ENCODE assay signal across 8 mouse cellular contexts in the genomic region with DNA sequence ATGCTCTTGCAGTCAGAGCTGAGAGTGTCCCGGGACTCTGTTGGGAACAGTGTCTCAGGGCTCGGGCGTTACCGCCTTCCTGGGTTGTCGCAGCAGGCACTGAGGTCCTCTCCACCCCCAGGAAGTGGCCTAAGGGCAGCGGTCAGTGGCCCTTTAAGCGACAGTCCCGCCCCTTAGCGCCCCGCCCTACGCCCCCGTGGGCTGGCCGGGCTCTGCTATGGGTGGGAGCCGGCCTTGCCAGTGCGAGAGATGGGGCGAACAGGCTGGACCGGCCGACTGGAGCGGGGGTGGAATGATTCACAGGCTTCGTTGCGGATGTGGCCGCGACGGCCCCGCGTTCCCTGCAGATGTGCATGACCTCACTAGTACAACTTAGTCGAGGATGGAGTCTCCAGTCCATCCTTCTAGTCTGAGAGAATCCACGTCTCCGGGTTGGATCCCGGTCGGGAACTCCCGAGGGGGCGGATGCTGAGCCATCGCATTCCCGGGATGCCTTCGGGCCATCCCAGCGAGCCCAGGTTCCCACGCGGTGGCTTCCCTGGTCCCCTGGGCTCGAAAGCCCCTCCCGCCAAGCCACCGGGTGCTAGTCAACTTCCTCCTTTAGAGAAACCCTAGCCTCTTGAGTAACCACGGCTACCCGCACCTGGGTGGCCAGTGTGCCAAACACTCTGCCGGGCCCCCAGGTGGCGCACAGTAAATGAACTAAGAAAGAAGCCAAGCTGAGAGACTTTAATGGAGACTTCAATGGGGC. TPM values are rescaled to one million over a fixed set of nuclear protein-coding genes. Genes with fewer than 3 reads are reported as not detected.
DNase-seq lines count a peak whose midpoint lies in the region; ATAC-seq and TF ChIP-seq lines count a peak whose summit lies in the region.

Kctd11 (minus strand) TSS at position 554 of the 751 bp plus-strand sequence.

- peak; percentile 77 for DNase-seq in cerebellum, adult 11-12 months
- DNase-seq in heart, postnatal 0 days (ENCODE audit: low spot score) = peak; percentile 81
- peak; percentile 94 for DNase-seq in kidney, postnatal 36 days
- peak; percentile 95 for DNase-seq in lung, adult 2 months
- peak; percentile 90 for DNase-seq in testis, postnatal 10 days (ENCODE audit: low spot score)

- TF ChIP-seq CTCF in ES-Bruce4 (IDR thresholded peaks at IDR 0.05; ENCODE audit: low read depth, low read length) = peak; percentile 4
- TF ChIP-seq CTCF in heart, postnatal 0 days (IDR thresholded peaks at IDR 0.05; ENCODE audit: low read depth) = peak; percentile 26
- TF ChIP-seq CTCF in lung, adult 2 months (IDR thresholded peaks at IDR 0.05; ENCODE audit: insufficient read depth, low read length) = peak; percentile 16; the same call in 1 of the 2 replicates

- peak within 1 kb of the TSS; percentile 67 for H3K4me2 ChIP-seq in forebrain, embryonic 13.5 days
- peak within 1 kb of the TSS; percentile 81 for H3K4me2 ChIP-seq in heart, postnatal 0 days (ENCODE audit: low read depth, low read length)
- H3K4me2 ChIP-seq in neural tube, embryonic 14.5 days (ENCODE audit: low read depth, low read length) = peak within 1 kb of the TSS; percentile 72

- peak within 1 kb of the TSS; percentile 81 for H3K4me3 ChIP-seq in ES-Bruce4 (ENCODE audit: low read depth, low read length)
- H3K4me3 ChIP-seq in forebrain, embryonic 13.5 days = peak within 1 kb of the TSS; percentile 43
- H3K4me3 ChIP-seq in heart, postnatal 0 days (ENCODE audit: low read depth, low read length) = peak within 1 kb of the TSS; percentile 58
- peak within 1 kb of the TSS; percentile 97 for H3K4me3 ChIP-seq in lung, adult 2 months (replicated peaks; ENCODE audit: extremely low read depth, low read depth, low read length)
- peak within 1 kb of the TSS; percentile 38 for H3K4me3 ChIP-seq in neural tube, embryonic 14.5 days (ENCODE audit: low read depth, low read length)

- peak within 1 kb of the TSS; percentile 34; the same call in 1 of the 2 replicates for H3K27ac ChIP-seq in ES-Bruce4 (ENCODE audit: insufficient read depth, low read length)
- H3K27ac ChIP-seq in forebrain, embryonic 13.5 days = no peak within 1 kb of the TSS
- H3K27ac ChIP-seq in heart, postnatal 0 days (ENCODE audit: low read depth) = peak within 1 kb of the TSS; percentile 90
- H3K27ac ChIP-seq in neural tube, embryonic 14.5 days (ENCODE audit: low read depth, low read length) = peak within 1 kb of the TSS; percentile 35

- TF ChIP-seq EP300 in ES-Bruce4 (IDR thresholded peaks at IDR 0.05; ENCODE audit: insufficient read depth, low read depth, low read length) = no peak
- TF ChIP-seq EP300 in heart, postnatal 0 days (IDR thresholded peaks at IDR 0.05; ENCODE audit: low read depth) = peak; percentile 68

- no peaks in the 10 kb centered on the region for H3K36me3 ChIP-seq in ES-Bruce4 (ENCODE audit: control insufficient read depth, insufficient read depth, low read length, poor library complexity, severe bottlenecking)
- no peaks in the 10 kb centered on the region for H3K36me3 ChIP-seq in forebrain, embryonic 13.5 days (ENCODE audit: poor library complexity, severe bottlenecking)
- no peaks in the 10 kb centered on the region for H3K36me3 ChIP-seq in heart, postnatal 0 days (replicated peaks; ENCODE audit: control insufficient read depth, insufficient read depth, low read length)
- H3K36me3 ChIP-seq in neural tube, embryonic 14.5 days (ENCODE audit: control insufficient read depth, insufficient read depth, low read length) = no peaks in the 10 kb centered on the region

- no peaks in the 10 kb centered on the region for H3K9me3 ChIP-seq in ES-Bruce4 (replicated peaks; ENCODE audit: control insufficient read depth, insufficient read depth, low read length, poor library complexity, severe bottlenecking)
- H3K9me3 ChIP-seq in forebrain, embryonic 13.5 days (replicated peaks) = no peaks in the 10 kb centered on the region
- H3K9me3 ChIP-seq in heart, postnatal 0 days (replicated peaks; ENCODE audit: control insufficient read depth, low read length) = no peaks in the 10 kb centered on the region
- H3K9me3 ChIP-seq in neural tube, embryonic 14.5 days (ENCODE audit: control insufficient read depth, low read length) = no peaks in the 10 kb centered on the region

- peak within 1 kb of the TSS; percentile 49 for H3K9ac ChIP-seq in ES-Bruce4 (ENCODE audit: low read depth, poor library complexity, severe bottlenecking)
- H3K9ac ChIP-seq in forebrain, embryonic 13.5 days = peak within 1 kb of the TSS; percentile 58
- H3K9ac ChIP-seq in heart, postnatal 0 days (replicated peaks; ENCODE audit: low read depth, low read length) = peak within 1 kb of the TSS; percentile 59
- H3K9ac ChIP-seq in neural tube, embryonic 14.5 days (replicated peaks; ENCODE audit: low read depth, low read length) = peak within 1 kb of the TSS; percentile 39

- H3K27me3 ChIP-seq in ES-Bruce4 (ENCODE audit: control insufficient read depth, insufficient read depth, low read length, poor library complexity, severe bottlenecking) = no peaks in the 10 kb centered on the region
- peaks cover 39% of the 10 kb centered on the region for H3K27me3 ChIP-seq in forebrain, embryonic 13.5 days
- no peaks in the 10 kb centered on the region for H3K27me3 ChIP-seq in heart, postnatal 0 days (ENCODE audit: control insufficient read depth, insufficient read depth, low read length)
- H3K27me3 ChIP-seq in neural tube, embryonic 14.5 days (ENCODE audit: control insufficient read depth, insufficient read depth, low read length) = no peaks in the 10 kb centered on the region

- TF ChIP-seq POLR2A in ES-Bruce4 (IDR thresholded peaks at IDR 0.05; ENCODE audit: insufficient read depth, low read length) = no peak
- TF ChIP-seq POLR2A in lung, adult 2 months (IDR thresholded peaks at IDR 0.05; ENCODE audit: borderline replicate concordance, extremely low read depth, low read depth, low read length) = peak; percentile 94

- ATAC-seq in forebrain, embryonic 13.5 days = peak; percentile 77
- ATAC-seq in heart, postnatal 0 days (ENCODE audit: insufficient read depth, low read depth) = peak; percentile 84
- peak; percentile 81 for ATAC-seq in neural tube, embryonic 14.5 days (ENCODE audit: low read depth)

- under 1% methylated on average over 38 of the region's 46 CpGs for WGBS in forebrain, embryonic 13.5 days
- under 1% methylated on average over 46 of the region's 46 CpGs for WGBS in heart, postnatal 0 days
- under 1% methylated on average over 46 of the region's 46 CpGs for WGBS in lung, adult 2 months
- WGBS in neural tube, embryonic 14.5 days = 1% methylated on average over 46 of the region's 46 CpGs

- peaks cover 1% of the 10 kb centered on the region for H3K4me1 ChIP-seq in ES-Bruce4 (ENCODE audit: control insufficient read depth, insufficient read depth, low read length)
- H3K4me1 ChIP-seq in forebrain, embryonic 13.5 days = peaks cover 26% of the 10 kb centered on the region
- peaks cover 8% of the 10 kb centered on the region; the same call in 1 of the 2 replicates for H3K4me1 ChIP-seq in heart, postnatal 0 days (ENCODE audit: control insufficient read depth, insufficient read depth)
- H3K4me1 ChIP-seq in lung, adult 2 months (ENCODE audit: control insufficient read depth, insufficient read depth, low read length) = peaks cover 17% of the 10 kb centered on the region
- peaks cover 8% of the 10 kb centered on the region; the same call in 1 of the 2 replicates for H3K4me1 ChIP-seq in neural tube, embryonic 14.5 days (ENCODE audit: control insufficient read depth, insufficient read depth, low read length)

RNA-seq across cellular contexts. Expression of gene Kctd11, which starts in this region (rescaled TPM):
- 5.2 and 6.3 TPM in 2 replicates for polyA plus RNA-seq in ES-Bruce4 (2011; ENCODE audit: insufficient read depth, insufficient read length, low read depth, missing spikeins)
- 1.3 and 1.4 TPM in 2 replicates for polyA plus RNA-seq in forebrain, embryonic 13.5 days (2015; fragmentation: Nextera tagmentation; extraction: Ambion mirVana)
- total RNA-seq in heart, postnatal 0 days (2014; rRNA removed; ENCODE audit: low replicate concordance) = 2.3 and 9.4 TPM in 2 replicates
- 1.9 and 2.3 TPM in 2 replicates for polyA plus RNA-seq in heart, postnatal 0 days (2015; fragmentation: Nextera tagmentation; extraction: Ambion mirVana)
- polyA plus RNA-seq in lung, adult 2 months (2012; rRNA removed) = 12.6 and 19.1 TPM in 2 replicates
- polyA plus RNA-seq in neural tube, embryonic 14.5 days (2014; fragmentation: Nextera tagmentation; extraction: Ambion mirVana) = 0.80 and 2.0 TPM in 2 replicates

Comparison
In these comparisons a context has a peak if more than half of its experiments do, and no peak if none do; other contexts are left out.
1. H3K4me3 ChIP-seq: peak in every context shown above with its lines; median percentile 97 in lung, adult 2 months; 81 in ES-Bruce4; 58 in heart, postnatal 0 days; 43 in forebrain, embryonic 13.5 days; 38 in neural tube, embryonic 14.5 days.